Mouse (Mus musculus) lung, postnatal 0 days (tissue): ENCODE measurements around the gene Ppp1r14d.

Source experiments
- CTCF ChIP-seq: IDR thresholded peaks from 2 replicates; pipeline ENCODE4 v1.5.1; 2016; ENCODE audit warnings: antibody characterized with exemption, mild to moderate bottlenecking
- EP300 ChIP-seq: IDR thresholded peaks from 2 replicates; pipeline ENCODE4 v1.6.1; 2016; ENCODE audit warnings: antibody characterized with exemption, mild to moderate bottlenecking, control low read depth

GRCm38 (mm10) chr2:119229775-119230704 lies at the start of gene Ppp1r14d:
- TF ChIP-seq CTCF, result no peak
- TF ChIP-seq EP300, result no peak
